Mouse (Mus musculus): ENCODE data around the gene Fam83c. TPM values are rescaled to one million over a fixed set of nuclear protein-coding genes. Genes with fewer than 3 reads are reported as not detected.

The Fam83c gene
- polyA plus RNA-seq (2017; shearing (Covaris generic)): not detected

DNA sequence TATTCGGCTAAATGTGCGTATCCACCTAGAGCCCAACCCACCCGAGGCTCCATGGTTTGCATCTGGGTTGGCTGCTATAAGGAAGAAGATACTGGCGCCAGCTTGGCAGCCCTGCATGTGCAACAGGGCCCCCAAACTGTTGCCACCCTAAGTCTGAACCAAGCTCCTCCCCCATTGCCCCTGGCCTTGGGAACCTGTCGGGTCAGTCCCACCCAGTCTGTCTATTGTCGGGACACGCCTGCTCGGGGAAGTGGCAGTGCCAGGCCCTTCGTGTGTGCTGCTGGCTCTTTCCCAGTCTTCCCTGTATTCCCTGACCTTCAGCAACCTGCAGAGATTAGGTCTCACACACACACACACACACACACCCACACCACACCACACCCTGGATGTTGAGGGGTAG lies at the start of gene Fam83c:
Gene Fam83c (minus strand): TSS at position 123 of the 400 bp plus-strand sequence.

DNA sequence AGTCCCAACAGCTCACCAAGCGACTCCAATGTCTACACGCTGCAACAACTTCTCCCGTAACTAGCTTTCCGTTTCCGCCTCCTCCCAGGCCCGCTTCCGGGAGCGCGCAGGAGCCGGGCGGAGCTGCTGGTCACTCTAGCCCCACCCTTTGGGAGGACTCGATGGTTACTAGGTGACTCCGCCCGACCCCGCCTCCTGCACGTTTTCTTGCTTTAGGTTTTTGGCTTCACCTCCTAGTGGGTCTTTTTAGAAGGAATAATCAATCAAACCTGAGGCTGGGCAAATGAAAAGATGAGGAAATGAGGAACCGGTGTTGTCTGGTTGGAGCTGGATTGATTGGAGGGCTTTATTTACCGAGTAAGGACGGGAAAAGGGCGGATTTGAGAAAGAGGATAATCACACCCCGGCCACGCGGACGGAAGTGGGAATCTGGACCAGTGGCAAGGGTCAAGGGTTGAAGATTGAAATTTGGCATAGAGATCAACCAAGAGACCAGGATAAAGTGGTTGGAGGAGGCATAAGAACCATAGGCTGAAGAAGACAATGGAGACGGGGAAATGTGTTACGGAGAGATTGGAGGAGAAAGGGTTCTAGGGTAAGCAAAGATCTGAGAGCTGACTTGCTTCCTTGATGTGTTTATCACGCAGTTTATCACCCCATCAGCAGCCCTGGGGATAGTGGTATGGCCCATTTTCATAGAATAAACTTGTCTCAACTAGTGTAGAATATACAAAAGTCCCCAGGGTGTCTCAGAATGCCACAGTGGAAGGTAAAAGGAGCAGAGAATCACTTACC lies 7.8 kb downstream of the Fam83c start, which contains the start of gene Eif6:
Gene Eif6 (minus strand): TSS at position 296 of the 795 bp plus-strand sequence.

DNA sequence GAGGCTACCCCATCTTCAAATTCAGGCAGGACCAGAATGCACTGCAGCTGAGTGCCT lies 15.4 kb downstream of the Fam83c start, which contains the start of gene BC029722:
Gene BC029722 (minus strand): TSS at position 35 of the 57 bp plus-strand sequence.

Other genes starting within 250 kb of the Fam83c start
- 16.2 TPM for gene Gss, start 242.0 kb downstream of the Fam83c start, polyA plus RNA-seq (2017; shearing (Covaris generic))
- not detected for gene Myh7b, start 223.6 kb downstream of the Fam83c start, polyA plus RNA-seq (2017; shearing (Covaris generic))
- 149 TPM for gene Trpc4ap, start 142.5 kb downstream of the Fam83c start, polyA plus RNA-seq (2017; shearing (Covaris generic))
- gene Edem2, start 105.4 kb downstream of the Fam83c start, polyA plus RNA-seq (2017; shearing (Covaris generic)): 46.7 TPM
- not detected for gene Gm17581, start 99.0 kb downstream of the Fam83c start, polyA plus RNA-seq (2017; shearing (Covaris generic))
- not detected for gene Procr, start 83.7 kb downstream of the Fam83c start, polyA plus RNA-seq (2017; shearing (Covaris generic))
- gene Mmp24, start 59.5 kb downstream of the Fam83c start, polyA plus RNA-seq (2017; shearing (Covaris generic)): 0.12 TPM
- gene BC029722, start 15.4 kb downstream of the Fam83c start, polyA plus RNA-seq (2017; shearing (Covaris generic)): 40.6 TPM
- 159 TPM for gene Eif6, start 7.9 kb downstream of the Fam83c start, polyA plus RNA-seq (2017; shearing (Covaris generic))
- gene Uqcc1, start 95.5 kb upstream of the Fam83c start, polyA plus RNA-seq (2017; shearing (Covaris generic)): 31.1 TPM
- gene Gm15557, start 105.9 kb upstream of the Fam83c start, polyA plus RNA-seq (2017; shearing (Covaris generic)): not detected
- gene Gdf5, start 110.5 kb upstream of the Fam83c start, polyA plus RNA-seq (2017; shearing (Covaris generic)): not detected
- 21.9 TPM for gene Cep250, start 121.6 kb upstream of the Fam83c start, polyA plus RNA-seq (2017; shearing (Covaris generic))
- 1.2 TPM for gene 6430550D23Rik, start 173.1 kb upstream of the Fam83c start, polyA plus RNA-seq (2017; shearing (Covaris generic))
- gene Ergic3, start 173.2 kb upstream of the Fam83c start, polyA plus RNA-seq (2017; shearing (Covaris generic)): 105 TPM
- gene Fer1l4, start 218.1 kb upstream of the Fam83c start, polyA plus RNA-seq (2017; shearing (Covaris generic)): not detected
- 4.3 TPM for gene Spag4, start 230.3 kb upstream of the Fam83c start, polyA plus RNA-seq (2017; shearing (Covaris generic))